Mouse (Mus musculus) myocyte (in vitro differentiated cells): ENCODE data around the gene Kmt5c.

Experiments used
- MAX ChIP-seq: IDR thresholded peaks from one replicate; pipeline ENCODE4 v1.6.1; 2011; ENCODE audit warnings: low read depth, mild to moderate bottlenecking, control low read depth
- MYOD1 ChIP-seq, 3 experiments: IDR thresholded peaks; one replicate each; pipeline ENCODE4 v1.6.1; 2011; ENCODE audit warnings: control low read depth in 2 of 3, low read depth in 2 of 3, mild to moderate bottlenecking in 2 of 3, moderate library complexity in 1 of 3; ENCODE audit not compliant: insufficient read length in 2 of 3, control insufficient read depth in 1 of 3
- POLR2A ChIP-seq: IDR thresholded peaks from one replicate; pipeline ENCODE4 v1.6.1; 2011; ENCODE audit warnings: low read depth, mild to moderate bottlenecking, control low read depth, moderate library complexity; ENCODE audit not compliant: insufficient read length
- POLR2AphosphoS2 ChIP-seq: IDR thresholded peaks from one replicate; pipeline ENCODE4 v1.6.1; 2011; ENCODE audit warnings: low read depth, control low read depth; ENCODE audit not compliant: insufficient read length
- REST ChIP-seq: IDR thresholded peaks from one replicate; pipeline ENCODE4 v1.6.1; 2011; ENCODE audit warnings: mild to moderate bottlenecking, control low read depth, moderate library complexity; ENCODE audit not compliant: insufficient read depth, insufficient read length
- TCF3 ChIP-seq: IDR thresholded peaks from one replicate; pipeline ENCODE4 v1.6.1; 2011; ENCODE audit warnings: low read depth, control low read depth; ENCODE audit not compliant: insufficient read length
- USF1 ChIP-seq: IDR thresholded peaks from one replicate; pipeline ENCODE4 v1.6.1; 2011; ENCODE audit warnings: low read depth, mild to moderate bottlenecking, control low read depth, moderate library complexity

DNA sequence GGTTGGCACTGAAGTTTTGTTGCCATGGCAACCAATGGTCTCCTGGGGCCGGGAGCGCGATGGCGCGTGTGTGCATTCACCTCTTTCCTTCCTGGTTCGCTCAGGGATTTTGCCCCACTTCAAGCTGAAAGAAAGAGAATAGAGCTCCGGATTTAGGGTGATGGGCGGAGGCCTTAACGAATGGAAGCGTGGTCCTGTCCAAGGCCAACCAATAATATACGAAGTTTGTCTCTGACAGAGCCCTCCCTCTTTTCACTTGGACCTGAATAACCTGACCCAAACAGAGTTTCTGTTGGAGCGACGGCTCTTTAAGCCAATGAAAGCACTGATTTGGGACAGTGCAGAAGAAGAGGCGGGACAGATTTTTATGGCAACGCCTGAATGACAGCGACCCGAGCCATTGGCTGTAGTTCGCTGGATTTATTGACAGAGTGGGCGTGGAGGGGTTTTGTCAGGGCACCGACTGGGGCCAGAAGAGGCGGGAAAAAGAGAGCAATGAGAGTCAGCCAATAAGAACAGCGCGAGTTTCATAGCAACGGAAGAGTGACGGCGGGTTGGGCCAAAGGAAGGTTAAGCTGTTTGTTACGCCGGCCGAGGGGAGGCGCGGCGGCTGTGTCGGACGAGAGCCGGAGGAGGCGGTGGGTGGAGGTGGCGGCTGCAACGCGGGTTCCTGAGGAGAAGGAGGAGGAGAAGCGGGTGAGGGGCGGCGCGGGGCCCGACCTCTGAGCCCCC is at the start of gene Kmt5c:
- TF ChIP-seq POLR2A (peak; percentile 88), USF1 (no peak), POLR2AphosphoS2 (peak; percentile 87), TCF3 (no peak), MYOD1 (IDR thresholded peaks at IDR 0.05; ENCODE audit: control insufficient read depth in 1 of 3, insufficient read length in 2 of 3, low read depth in 2 of 3) (no peak), REST (no peak), MAX (no peak)
